Mouse (Mus musculus): Measurements from ENCODE around the gene Nit1. TPM values are rescaled to one million over a fixed set of nuclear protein-coding genes. Genes with fewer than 3 reads are reported as not detected.
"Not testable (repeated sequence)": the region's sequence is repeated elsewhere in the genome, so short reads cannot be mapped to it uniquely, and the experiment has no call there.

Gene Nit1
- polyA plus RNA-seq, 1 experiment from 2014 or later = 62.7 TPM

GRCm38 (mm10) chr1:171330216-171330560, 15.3 kb downstream of the Nit1 start:
- H3K9ac ChIP-seq (replicated peaks; ENCODE audit: low read depth, low read length) = peak overlapping the region; percentile 96
- H3K36me3 ChIP-seq (ENCODE audit: control insufficient read depth, insufficient read depth) = 0 out of 2 replicates have a peak, but pooled peaks cover 2% of the 10 kb centered on the region
- H3K4me1 ChIP-seq (replicated peaks; ENCODE audit: control insufficient read depth, insufficient read depth, low read length) = peaks cover 40% of the 10 kb centered on the region
- H3K9me3 ChIP-seq (ENCODE audit: control insufficient read depth, low read length) = no peaks in the 10 kb centered on the region
- ATAC-seq = no peak
- H3K4me2 ChIP-seq (ENCODE audit: low read length) = peak overlapping the region; percentile 83
- 0% methylated on average over 4 of the region's 4 CpGs for WGBS
- peak overlapping the region; percentile 99 for H3K27ac ChIP-seq (ENCODE audit: low read length)
- H3K27me3 ChIP-seq (replicated peaks; ENCODE audit: control insufficient read depth, insufficient read depth, low read length) = no peaks in the 10 kb centered on the region
- peak overlapping the region; percentile 88 for H3K4me3 ChIP-seq (replicated peaks; ENCODE audit: low read length)

GRCm38 (mm10) chr1:171329433-171330215, 15.8 kb downstream of the Nit1 start:
- Histone ChIP-seq H3K27me3 (replicated peaks; ENCODE audit: control insufficient read depth, insufficient read depth, low read length) (no peaks in the 10 kb centered on the region), H3K9me3 (ENCODE audit: control insufficient read depth, low read length) (no peaks in the 10 kb centered on the region), H3K4me1 (replicated peaks; ENCODE audit: control insufficient read depth, insufficient read depth, low read length) (peaks cover 40% of the 10 kb centered on the region), H3K27ac (ENCODE audit: low read length) (peak overlapping the region; percentile 99), H3K36me3 (ENCODE audit: control insufficient read depth, insufficient read depth) (no peaks in the 10 kb centered on the region), H3K4me3 (replicated peaks; ENCODE audit: low read length) (peak overlapping the region; percentile 88), H3K4me2 (ENCODE audit: low read length) (peak overlapping the region; percentile 83), H3K9ac (replicated peaks; ENCODE audit: low read depth, low read length) (peak overlapping the region; percentile 96)
- under 1% methylated on average over 40 of the region's 61 CpGs for WGBS
- ATAC-seq = peak; percentile 83

GRCm38 (mm10) chr1:171328839-171329432, 16.5 kb downstream of the Nit1 start, which contains the start of gene Dedd:
TSS of gene Dedd (plus strand) at chr1:171329145.
- no peaks in the 10 kb centered on the region for H3K36me3 ChIP-seq (ENCODE audit: control insufficient read depth, insufficient read depth)
- H3K27me3 ChIP-seq (replicated peaks; ENCODE audit: control insufficient read depth, insufficient read depth, low read length) = no peaks in the 10 kb centered on the region
- peak within 1 kb of the TSS; percentile 88 for H3K4me3 ChIP-seq (replicated peaks; ENCODE audit: low read length)
- no peaks in the 10 kb centered on the region for H3K9me3 ChIP-seq (ENCODE audit: control insufficient read depth, low read length)
- peaks cover 40% of the 10 kb centered on the region for H3K4me1 ChIP-seq (replicated peaks; ENCODE audit: control insufficient read depth, insufficient read depth, low read length)
- peak; percentile 97 for ATAC-seq
- H3K27ac ChIP-seq (ENCODE audit: low read length) = peak within 1 kb of the TSS; percentile 99
- H3K9ac ChIP-seq (replicated peaks; ENCODE audit: low read depth, low read length) = peak within 1 kb of the TSS; percentile 96
- H3K4me2 ChIP-seq (ENCODE audit: low read length) = peak within 1 kb of the TSS; percentile 94
- under 1% methylated on average over 38 of the region's 48 CpGs for WGBS

- H3K9me3 ChIP-seq (ENCODE audit: control insufficient read depth, low read length) = no peaks in the 10 kb centered on the region
- no peaks in the 10 kb centered on the region for H3K36me3 ChIP-seq (ENCODE audit: control insufficient read depth, insufficient read depth)
- ATAC-seq = no peak
- peak overlapping the region; percentile 88 for H3K4me3 ChIP-seq (replicated peaks; ENCODE audit: low read length)
- WGBS = 38% methylated on average over 9 of the region's 9 CpGs
- H3K4me2 ChIP-seq (ENCODE audit: low read length) = peak overlapping the region; percentile 94
- H3K27me3 ChIP-seq (replicated peaks; ENCODE audit: control insufficient read depth, insufficient read depth, low read length) = no peaks in the 10 kb centered on the region
- H3K27ac ChIP-seq (ENCODE audit: low read length) = peak overlapping the region; percentile 99
- peak overlapping the region; percentile 96 for H3K9ac ChIP-seq (replicated peaks; ENCODE audit: low read depth, low read length)
- H3K4me1 ChIP-seq (replicated peaks; ENCODE audit: control insufficient read depth, insufficient read depth, low read length) = peaks cover 38% of the 10 kb centered on the region
Observed at GRCm38 (mm10) chr1:171328244-171328643, 17.2 kb downstream of the Nit1 start.

GRCm38 (mm10) chr1:171326588-171326987, 18.9 kb downstream of the Nit1 start:
- not testable (repeated sequence) for H3K9me3 ChIP-seq (ENCODE audit: control insufficient read depth, low read length); H3K36me3 ChIP-seq (ENCODE audit: control insufficient read depth, insufficient read depth); H3K27ac ChIP-seq (ENCODE audit: low read length); H3K4me2 ChIP-seq (ENCODE audit: low read length); H3K27me3 ChIP-seq (replicated peaks; ENCODE audit: control insufficient read depth, insufficient read depth, low read length); H3K4me3 ChIP-seq (replicated peaks; ENCODE audit: low read length); H3K9ac ChIP-seq (replicated peaks; ENCODE audit: low read depth, low read length); ATAC-seq
- H3K4me1 ChIP-seq (replicated peaks; ENCODE audit: control insufficient read depth, insufficient read depth, low read length) = peaks cover 29% of the 10 kb centered on the region
- WGBS = 85% methylated on average over 3 of the region's 4 CpGs

- no peaks in the 10 kb centered on the region for H3K36me3 ChIP-seq (ENCODE audit: control insufficient read depth, insufficient read depth)
- WGBS = 95% methylated on average over 2 of the region's 2 CpGs
- no peak overlapping the region for H3K4me3 ChIP-seq (replicated peaks; ENCODE audit: low read length)
- no peak overlapping the region for H3K27ac ChIP-seq (ENCODE audit: low read length)
- H3K4me1 ChIP-seq (replicated peaks; ENCODE audit: control insufficient read depth, insufficient read depth, low read length) = peaks cover 22% of the 10 kb centered on the region
- no peak overlapping the region for H3K4me2 ChIP-seq (ENCODE audit: low read length)
- no peak overlapping the region for H3K9ac ChIP-seq (replicated peaks; ENCODE audit: low read depth, low read length)
- no peak for ATAC-seq
- H3K9me3 ChIP-seq (ENCODE audit: control insufficient read depth, low read length) = no peaks in the 10 kb centered on the region
- H3K27me3 ChIP-seq (replicated peaks; ENCODE audit: control insufficient read depth, insufficient read depth, low read length) = no peaks in the 10 kb centered on the region
Observed at GRCm38 (mm10) chr1:171325571-171325970, 19.9 kb downstream of the Nit1 start.

GRCm38 (mm10) chr1:171322012-171322411, 23.4 kb downstream of the Nit1 start:
- Histone ChIP-seq H3K36me3 (ENCODE audit: control insufficient read depth, insufficient read depth) (no peaks in the 10 kb centered on the region), H3K27ac (ENCODE audit: low read length) (no peak overlapping the region), H3K4me1 (replicated peaks; ENCODE audit: control insufficient read depth, insufficient read depth, low read length) (peaks cover 3% of the 10 kb centered on the region), H3K9me3 (ENCODE audit: control insufficient read depth, low read length) (no peaks in the 10 kb centered on the region), H3K4me2 (ENCODE audit: low read length) (no peak overlapping the region), H3K4me3 (replicated peaks; ENCODE audit: low read length) (no peak overlapping the region), H3K9ac (replicated peaks; ENCODE audit: low read depth, low read length) (no peak overlapping the region), H3K27me3 (replicated peaks; ENCODE audit: control insufficient read depth, insufficient read depth, low read length) (no peaks in the 10 kb centered on the region; the same call in 1 of the 2 replicates)
- 100% methylated on average over 1 of the region's 1 CpGs for WGBS
- ATAC-seq = 0 out of 2 replicates have a peak, but pooled peaks have one; percentile 33

- peaks cover 3% of the 10 kb centered on the region; the same call in 1 of the 2 replicates for H3K4me1 ChIP-seq (replicated peaks; ENCODE audit: control insufficient read depth, insufficient read depth, low read length)
- no peak overlapping the region for H3K27ac ChIP-seq (ENCODE audit: low read length)
- no peaks in the 10 kb centered on the region; the same call in 1 of the 2 replicates for H3K27me3 ChIP-seq (replicated peaks; ENCODE audit: control insufficient read depth, insufficient read depth, low read length)
- H3K36me3 ChIP-seq (ENCODE audit: control insufficient read depth, insufficient read depth) = no peaks in the 10 kb centered on the region
- no peak overlapping the region for H3K4me2 ChIP-seq (ENCODE audit: low read length)
- no peak overlapping the region for H3K4me3 ChIP-seq (replicated peaks; ENCODE audit: low read length)
- H3K9ac ChIP-seq (replicated peaks; ENCODE audit: low read depth, low read length) = no peak overlapping the region
- no peak for ATAC-seq
- H3K9me3 ChIP-seq (ENCODE audit: control insufficient read depth, low read length) = no peaks in the 10 kb centered on the region
Observed at GRCm38 (mm10) chr1:171321415-171321814, 24.0 kb downstream of the Nit1 start.

GRCm38 (mm10) chr1:171320151-171320550, 25.3 kb downstream of the Nit1 start:
- 14% methylated on average over 5 of the region's 5 CpGs for WGBS
- H3K27ac ChIP-seq (ENCODE audit: low read length) = no peak overlapping the region
- H3K27me3 ChIP-seq (replicated peaks; ENCODE audit: control insufficient read depth, insufficient read depth, low read length) = no peaks in the 10 kb centered on the region; the same call in 1 of the 2 replicates
- H3K4me1 ChIP-seq (replicated peaks; ENCODE audit: control insufficient read depth, insufficient read depth, low read length) = no peaks in the 10 kb centered on the region
- no peaks in the 10 kb centered on the region for H3K36me3 ChIP-seq (ENCODE audit: control insufficient read depth, insufficient read depth)
- ATAC-seq = no peak
- no peak overlapping the region for H3K4me3 ChIP-seq (replicated peaks; ENCODE audit: low read length)
- no peaks in the 10 kb centered on the region for H3K9me3 ChIP-seq (ENCODE audit: control insufficient read depth, low read length)
- H3K4me2 ChIP-seq (ENCODE audit: low read length) = no peak overlapping the region
- H3K9ac ChIP-seq (replicated peaks; ENCODE audit: low read depth, low read length) = no peak overlapping the region

All from forebrain, embryonic 16.5 days (tissue).